Mouse (Mus musculus): ENCODE results near the gene Golph3l.

DNA sequence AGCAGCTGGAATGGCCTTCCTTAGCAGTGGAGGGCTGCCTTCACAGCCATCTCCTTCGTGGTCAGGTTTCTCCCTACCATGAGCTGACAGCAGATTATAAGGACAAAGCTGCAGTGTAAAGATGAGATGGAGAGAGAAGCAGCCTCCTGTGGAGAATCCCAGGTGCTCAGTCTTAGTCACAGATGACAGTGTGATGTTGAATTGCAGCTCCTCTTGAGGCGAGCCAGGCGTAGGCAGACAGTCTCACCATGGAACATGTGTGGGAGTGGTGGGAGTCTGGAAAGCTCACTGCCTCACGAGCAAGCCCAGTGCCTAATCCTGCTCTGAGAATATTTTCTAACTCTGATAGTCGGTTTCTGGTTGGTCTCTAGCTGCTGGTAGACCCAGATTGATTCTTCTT, 39.0 kb downstream of the Golph3l start:
- TF ChIP-seq CTCF (IDR thresholded peaks at IDR 0.05; ENCODE audit: low read depth, low read length) (no peak), POLR2A (IDR thresholded peaks at IDR 0.05; ENCODE audit: insufficient read depth, low read length) (no peak), EP300 (IDR thresholded peaks at IDR 0.05; ENCODE audit: insufficient read depth, low read depth, low read length) (no peak)
